10 mouse cellular contexts compared by ENCODE assay signal in the genomic region with DNA sequence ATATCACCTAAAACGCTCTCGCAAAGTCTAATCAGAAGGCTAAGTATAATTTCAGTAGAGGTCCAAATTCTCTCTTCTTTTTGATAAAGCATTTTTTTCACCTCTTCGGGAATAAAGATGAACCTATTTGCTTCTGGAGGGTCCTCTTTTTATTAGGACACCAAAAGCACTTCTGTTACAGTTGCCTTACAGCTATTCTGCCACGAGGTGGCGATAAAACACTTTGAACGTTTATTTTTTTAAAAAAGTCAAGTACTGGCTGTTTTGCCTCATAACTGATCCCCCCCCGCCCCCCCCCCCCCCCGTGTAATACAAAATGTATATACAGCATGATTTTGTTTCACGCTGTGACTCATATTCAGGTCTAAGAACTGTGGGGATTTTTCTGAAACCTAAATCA. TPM values are rescaled to one million over a fixed set of nuclear protein-coding genes. Genes with fewer than 3 reads are reported as not detected.
DNase-seq lines count a peak whose midpoint lies in the region; ATAC-seq lines count a peak whose summit lies in the region.
"Had no signal": no experiment of that assay in that cellular context is flagged by ENCODE, and none has a peak within 500 bp of the region (broad histone marks: within the 10 kb centered on the region; RNA-seq: fewer than 3 reads in every experiment).

No protein-coding gene starts in this region.

- H3K36me3 ChIP-seq in kidney, embryonic 16.5 days (ENCODE audit: insufficient read depth, low read length), result no peaks in the 10 kb centered on the region
- H3K36me3 ChIP-seq: lung, embryonic 15.5 days had no signal

- H3K9ac ChIP-seq in kidney, embryonic 16.5 days (replicated peaks; ENCODE audit: low read length), result no peak overlapping the region
- H3K9ac ChIP-seq: lung, embryonic 15.5 days had no signal

- no peak overlapping the region for H3K27ac ChIP-seq in kidney, embryonic 16.5 days (ENCODE audit: low read length)
- H3K27ac ChIP-seq: lung, embryonic 15.5 days had no signal

- DNase-seq in adrenal gland, postnatal 14 days, result peak; percentile 28
- no peak for DNase-seq in adrenal gland, adult 18-20 months (ENCODE audit: low spot score in 2 of 2)
- DNase-seq in kidney, adult 18-20 months, result peak; percentile 25
- peak; percentile 19 for DNase-seq in thymus, postnatal 14 days
- DNase-seq in thymus, postnatal 10 days (ENCODE audit: low spot score in 2 of 2), result no peak
- DNase-seq in ovary, adult 18-20 months (ENCODE audit: low spot score), result no peak

- no peaks in the 10 kb centered on the region for H3K9me3 ChIP-seq in kidney, embryonic 16.5 days (ENCODE audit: low read length)
- H3K9me3 ChIP-seq: lung, embryonic 15.5 days had no signal

- no peak for ATAC-seq in kidney, embryonic 16.5 days (ENCODE audit: low FRiP score, low TSS enrichment)
- ATAC-seq in granulocyte monocyte progenitor cell, adult 5-6 weeks (replicated peaks; ENCODE audit: poor library complexity, severe bottlenecking), result no peak
- ATAC-seq: inflammation-experienced regulatory T-cells, adult 6 months had no signal

- 10% methylated on average over 9 of the region's 9 CpGs for WGBS in kidney, embryonic 16.5 days

- no peak overlapping the region for H3K4me3 ChIP-seq in kidney, embryonic 16.5 days (ENCODE audit: low read length)
- H3K4me3 ChIP-seq: lung, embryonic 15.5 days had no signal

- H3K4me1 ChIP-seq in kidney, embryonic 16.5 days (ENCODE audit: insufficient read depth, low read length), result no peaks in the 10 kb centered on the region
- H3K4me1 ChIP-seq: lung, embryonic 15.5 days had no signal

- no peak overlapping the region for H3K4me2 ChIP-seq in kidney, embryonic 16.5 days (replicated peaks; ENCODE audit: low read depth, low read length)
- H3K4me2 ChIP-seq: lung, embryonic 15.5 days had no signal

- H3K27me3 ChIP-seq in kidney, embryonic 16.5 days (ENCODE audit: insufficient read depth, low read length), result no peaks in the 10 kb centered on the region

RNA-seq across cellular contexts. Expression of a gene that starts 33.6 kb away (rescaled TPM):
- total RNA-seq in adrenal gland, postnatal 14 days (2021), result not detected in 2 replicates
- not detected for total RNA-seq in adrenal gland, adult 18-20 months (2021)
- polyA plus RNA-seq in kidney, embryonic 16.5 days (2015; fragmentation: Nextera tagmentation; extraction: Ambion mirVana), result not detected in 2 replicates
- not detected in 2 replicates for total RNA-seq in granulocyte monocyte progenitor cell, adult 5-6 weeks (2014; fragmentation: Nextera tagmentation)
- total RNA-seq in granulocyte monocyte progenitor cell, adult 5-6 weeks (2017), result not detected in 2 replicates
- polyA plus RNA-seq: inflammation-experienced regulatory T-cells, adult 6 months; lung, embryonic 15.5 days had no signal

Comparison
In these comparisons a context has a peak if more than half of its experiments do, and no peak if none do; other contexts are left out.
1. DNase-seq: peak in adrenal gland, postnatal 14 days (single experiment), kidney, adult 18-20 months (single experiment) and thymus, postnatal 14 days (single experiment); none in adrenal gland, adult 18-20 months (0 of 2), thymus, postnatal 10 days (0 of 2) and ovary, adult 18-20 months (single experiment).